In the genomic region with DNA sequence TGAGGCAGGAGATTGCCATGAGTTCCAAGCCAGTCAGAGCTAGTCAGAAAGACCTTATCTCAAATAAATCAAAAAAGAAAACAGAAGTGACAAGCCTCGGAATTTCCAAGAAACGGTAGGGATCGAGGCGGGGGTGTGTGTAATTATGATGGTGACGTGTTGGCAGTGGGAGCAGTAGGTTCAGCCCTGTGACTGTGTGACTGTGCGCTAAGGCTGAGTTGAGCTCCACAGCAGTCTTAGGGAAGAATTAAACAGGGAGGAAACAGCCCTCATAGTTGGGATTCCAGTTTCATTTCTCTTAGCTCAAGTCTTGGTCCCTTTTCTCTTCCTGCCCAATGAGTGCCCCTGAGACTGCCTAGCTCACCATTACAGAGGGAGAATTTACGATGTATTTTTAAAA, we compare ENCODE assay signal across 10 mouse cellular contexts.
DNase-seq lines count a peak whose midpoint lies in the region; ATAC-seq and TF ChIP-seq lines count a peak whose summit lies in the region.
"Had no signal": no experiment of that assay in that cellular context is flagged by ENCODE, and none has a peak within 500 bp of the region (broad histone marks: within the 10 kb centered on the region; RNA-seq: fewer than 3 reads in every experiment).

No protein-coding gene starts in this region.

- TF ChIP-seq POLR2A in olfactory bulb, adult 2 months (IDR thresholded peaks at IDR 0.05; ENCODE audit: insufficient read depth, low read depth, low read length): no peak

- H3K9me3 ChIP-seq in heart, embryonic 12.5 days (replicated peaks): no peaks in the 10 kb centered on the region
- H3K9me3 ChIP-seq in hindbrain, embryonic 13.5 days: no peaks in the 10 kb centered on the region
- H3K9me3 ChIP-seq: embryonic facial prominence, embryonic 13.5 days had no signal

- no peak for TF ChIP-seq CTCF in olfactory bulb, adult 2 months (IDR thresholded peaks at IDR 0.05; ENCODE audit: insufficient read depth, low read depth, low read length)

- ATAC-seq in heart, embryonic 12.5 days (ENCODE audit: insufficient number of reproducible peaks, low FRiP score): no peak
- ATAC-seq in hindbrain, embryonic 13.5 days (ENCODE audit: low FRiP score): no peak

- H3K36me3 ChIP-seq in heart, embryonic 12.5 days: no peaks in the 10 kb centered on the region
- H3K36me3 ChIP-seq in hindbrain, embryonic 13.5 days: no peaks in the 10 kb centered on the region
- H3K36me3 ChIP-seq: embryonic facial prominence, embryonic 13.5 days had no signal

- 27% methylated on average over 7 of the region's 7 CpGs for WGBS in heart, embryonic 12.5 days
- WGBS in olfactory bulb, adult 2 months: 27% methylated on average over 7 of the region's 7 CpGs
- WGBS in hindbrain, embryonic 13.5 days: 73% methylated on average over 7 of the region's 7 CpGs

- peak; percentile 34 to 47 for DNase-seq in heart, adult 18-20 months
- DNase-seq in heart, postnatal 25 days (ENCODE audit: low spot score): no peak
- DNase-seq in kidney, postnatal 4 days: peak; percentile 46 to 68
- DNase-seq in ovary, postnatal 10 days (ENCODE audit: low spot score): no peak
- DNase-seq in urinary bladder, postnatal 25 days (ENCODE audit: low spot score): no peak

- no peaks in the 10 kb centered on the region for H3K27me3 ChIP-seq in heart, embryonic 12.5 days (replicated peaks)
- no peaks in the 10 kb centered on the region for H3K27me3 ChIP-seq in hindbrain, embryonic 13.5 days
- H3K27me3 ChIP-seq: embryonic facial prominence, embryonic 13.5 days had no signal

- H3K4me2 ChIP-seq in heart, embryonic 12.5 days: 0 out of 2 replicates have a peak overlapping the region, but pooled peaks have one; percentile 30
- no peak overlapping the region for H3K4me2 ChIP-seq in hindbrain, embryonic 13.5 days
- H3K4me2 ChIP-seq: embryonic facial prominence, embryonic 13.5 days had no signal

- H3K27ac ChIP-seq in heart, embryonic 12.5 days (ENCODE audit: poor library complexity, severe bottlenecking): peak overlapping the region; percentile 41; the same call in 1 of the 2 replicates
- peak overlapping the region; percentile 68 for H3K27ac ChIP-seq in olfactory bulb, adult 2 months (ENCODE audit: insufficient read depth, low read depth, low read length)
- H3K27ac ChIP-seq in hindbrain, embryonic 13.5 days: no peak overlapping the region
- H3K27ac ChIP-seq: embryonic facial prominence, embryonic 13.5 days; left cerebral cortex, adult 2 months had no signal

- no peak overlapping the region for H3K4me3 ChIP-seq in heart, embryonic 12.5 days
- H3K4me3 ChIP-seq in olfactory bulb, adult 2 months (ENCODE audit: insufficient read depth, low read depth, low read length): no peak overlapping the region
- no peak overlapping the region for H3K4me3 ChIP-seq in hindbrain, embryonic 13.5 days
- H3K4me3 ChIP-seq: embryonic facial prominence, embryonic 13.5 days; left cerebral cortex, adult 2 months had no signal

- peaks cover 40% of the 10 kb centered on the region for H3K4me1 ChIP-seq in heart, embryonic 12.5 days (replicated peaks)
- H3K4me1 ChIP-seq in olfactory bulb, adult 2 months (ENCODE audit: control insufficient read depth, insufficient read depth, low read length): peaks cover 24% of the 10 kb centered on the region
- H3K4me1 ChIP-seq in hindbrain, embryonic 13.5 days (replicated peaks): peaks cover 7% of the 10 kb centered on the region

- H3K9ac ChIP-seq in heart, embryonic 12.5 days: no peak overlapping the region
- no peak overlapping the region for H3K9ac ChIP-seq in hindbrain, embryonic 13.5 days
- H3K9ac ChIP-seq: embryonic facial prominence, embryonic 13.5 days had no signal

- intact Hi-C loops in heart, postnatal 25 days (cut with DNase I): no loop called here

Comparison
In these comparisons a context has a peak if more than half of its experiments do, and no peak if none do; other contexts are left out.
1. DNase-seq: peak in heart, adult 18-20 months (2 of 2) and kidney, postnatal 4 days (2 of 2); none in heart, postnatal 25 days (single experiment), ovary, postnatal 10 days (single experiment) and urinary bladder, postnatal 25 days (single experiment).